Mouse (Mus musculus): ENCODE results near the gene Tspan4. TPM values are rescaled to one million over a fixed set of nuclear protein-coding genes. Genes with fewer than 3 reads are reported as not detected.

Tspan4 gene
- polyA plus RNA-seq, 1 experiment from 2014 or later: 71.4 TPM

GRCm38 (mm10) chr7:141524760-141525579 is 49.9 kb downstream of the Tspan4 start:
- H3K9ac ChIP-seq: no peak overlapping the region
- no peaks in the 10 kb centered on the region for H3K9me3 ChIP-seq
- H3K4me1 ChIP-seq: no peaks in the 10 kb centered on the region
- no peak overlapping the region for H3K4me2 ChIP-seq
- 54% methylated on average over 6 of the region's 6 CpGs for WGBS
- peaks cover 51% of the 10 kb centered on the region for H3K36me3 ChIP-seq
- peak; percentile 65; the same call in 1 of the 2 replicates for ATAC-seq (ENCODE audit: insufficient number of reproducible peaks, low FRiP score, low TSS enrichment, low read depth)
- H3K27me3 ChIP-seq: no peaks in the 10 kb centered on the region
- H3K27ac ChIP-seq: no peak overlapping the region
- H3K4me3 ChIP-seq: no peak overlapping the region

- H3K27ac ChIP-seq: no peak overlapping the region
- H3K9ac ChIP-seq: no peak overlapping the region
- H3K36me3 ChIP-seq: peaks cover 51% of the 10 kb centered on the region
- H3K4me2 ChIP-seq: no peak overlapping the region
- no peak overlapping the region for H3K4me3 ChIP-seq
- WGBS: 87% methylated on average over 4 of the region's 4 CpGs
- no peaks in the 10 kb centered on the region for H3K9me3 ChIP-seq
- H3K27me3 ChIP-seq: no peaks in the 10 kb centered on the region
- no peaks in the 10 kb centered on the region for H3K4me1 ChIP-seq
- no peak for ATAC-seq (ENCODE audit: insufficient number of reproducible peaks, low FRiP score, low TSS enrichment, low read depth)
Measured at GRCm38 (mm10) chr7:141525580-141525925, 50.5 kb downstream of the Tspan4 start.

GRCm38 (mm10) chr7:141535570-141535969 is 60.5 kb downstream of the Tspan4 start:
- no peak for ATAC-seq (ENCODE audit: insufficient number of reproducible peaks, low FRiP score, low TSS enrichment, low read depth)
- Histone ChIP-seq H3K27ac (no peak overlapping the region), H3K9ac (no peak overlapping the region), H3K4me3 (no peak overlapping the region), H3K4me2 (no peak overlapping the region), H3K9me3 (no peaks in the 10 kb centered on the region), H3K4me1 (peaks cover 16% of the 10 kb centered on the region), H3K27me3 (no peaks in the 10 kb centered on the region), H3K36me3 (peaks cover 5% of the 10 kb centered on the region; the same call in 1 of the 2 replicates)
- WGBS: 72% methylated on average over 1 of the region's 1 CpGs

DNA sequence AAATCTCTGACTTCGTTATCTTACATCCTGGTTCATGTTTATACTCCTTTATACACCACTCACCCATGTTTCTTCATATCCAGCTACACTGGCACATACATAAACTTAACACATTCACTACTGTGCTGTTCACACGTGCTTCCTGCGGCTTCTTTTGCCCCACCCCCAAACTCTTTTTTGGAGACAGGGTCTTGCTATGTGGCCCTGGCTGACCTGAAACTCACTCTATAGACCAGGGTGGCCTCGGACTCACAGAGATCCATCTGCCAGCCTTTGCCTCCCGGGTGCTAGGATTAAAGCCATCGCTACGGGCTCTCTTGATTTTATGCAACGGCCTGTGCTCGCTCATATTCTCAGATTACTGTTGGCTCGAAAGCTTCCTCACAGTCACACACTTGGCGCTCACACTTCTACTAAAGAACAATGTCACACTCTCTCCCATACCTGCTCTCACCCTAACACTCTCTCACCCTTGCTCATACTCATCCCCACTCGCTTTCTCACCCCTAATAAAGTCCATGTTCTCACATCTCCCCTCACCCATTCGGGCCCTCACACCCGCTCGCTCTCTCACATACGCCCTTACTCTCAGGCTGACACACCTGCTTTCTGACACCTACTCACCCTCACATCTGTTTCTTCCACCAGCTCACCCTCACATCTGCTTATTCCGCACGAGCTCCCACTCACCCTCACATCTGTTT is 64.0 kb downstream of the Tspan4 start:
- H3K27ac ChIP-seq: peak overlapping the region; percentile 89
- ATAC-seq (ENCODE audit: insufficient number of reproducible peaks, low FRiP score, low TSS enrichment, low read depth): no peak

DNA sequence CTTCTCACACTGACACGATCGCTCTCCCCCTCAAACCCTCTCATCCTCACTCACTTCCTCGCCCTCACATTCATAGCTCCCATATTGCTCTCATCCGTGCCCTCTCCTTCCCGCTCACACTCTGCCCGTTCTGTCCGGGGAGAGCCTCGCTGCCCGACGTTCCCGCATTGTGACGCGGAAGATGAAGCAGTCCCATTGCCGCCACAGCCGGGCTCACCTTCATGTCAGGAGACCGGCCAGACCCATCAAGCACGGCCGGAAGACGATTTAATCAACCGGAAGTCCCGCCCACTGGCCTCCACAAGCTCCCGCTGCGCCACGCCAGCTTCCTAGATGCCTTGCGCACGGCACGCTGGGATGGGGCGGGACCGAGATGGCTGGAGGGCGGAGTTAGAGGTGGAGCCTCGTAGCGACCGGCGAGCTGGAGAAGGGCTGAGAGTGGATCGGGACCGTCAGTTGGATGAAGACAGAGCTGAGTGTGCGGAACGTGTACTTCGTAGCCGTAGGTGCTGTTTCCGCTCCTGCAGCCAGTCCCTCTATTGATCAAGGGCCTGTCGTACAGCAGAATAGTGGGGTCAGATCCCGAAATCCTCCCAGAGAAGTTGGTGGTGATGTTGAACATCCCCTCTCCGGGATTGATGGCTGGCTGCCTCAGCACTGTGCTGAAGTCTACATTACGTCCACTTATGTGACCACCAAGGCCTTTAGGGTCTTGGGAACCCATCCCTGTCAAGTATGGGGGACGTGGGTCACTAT is 64.7 kb downstream of the Tspan4 start, which contains the start of gene Chid1:
Chid1 (minus strand) TSS at position 302 of the 756 bp plus-strand sequence.
- peak; percentile 94 for ATAC-seq (ENCODE audit: insufficient number of reproducible peaks, low FRiP score, low TSS enrichment, low read depth)
- Histone ChIP-seq H3K36me3 (no peaks in the 10 kb centered on the region), H3K4me2 (peak within 1 kb of the TSS; percentile 79), H3K4me1 (peaks cover 33% of the 10 kb centered on the region), H3K4me3 (peak within 1 kb of the TSS; percentile 79), H3K27me3 (no peaks in the 10 kb centered on the region), H3K27ac (peak within 1 kb of the TSS; percentile 89), H3K9ac (peak within 1 kb of the TSS; percentile 68), H3K9me3 (no peaks in the 10 kb centered on the region)
- 1% methylated on average over 46 of the region's 46 CpGs for WGBS

More for the DNA sequence above, 64.0 kb downstream of the Tspan4 start:
- peak overlapping the region; percentile 79 for H3K4me3 ChIP-seq
- H3K36me3 ChIP-seq: no peaks in the 10 kb centered on the region
- H3K27me3 ChIP-seq: no peaks in the 10 kb centered on the region
- peak overlapping the region; percentile 68 for H3K9ac ChIP-seq
- peaks cover 27% of the 10 kb centered on the region for H3K4me1 ChIP-seq
- H3K4me2 ChIP-seq: peak overlapping the region; percentile 79
- WGBS: 12% methylated on average over 18 of the region's 18 CpGs
- H3K9me3 ChIP-seq: no peaks in the 10 kb centered on the region

DNA sequence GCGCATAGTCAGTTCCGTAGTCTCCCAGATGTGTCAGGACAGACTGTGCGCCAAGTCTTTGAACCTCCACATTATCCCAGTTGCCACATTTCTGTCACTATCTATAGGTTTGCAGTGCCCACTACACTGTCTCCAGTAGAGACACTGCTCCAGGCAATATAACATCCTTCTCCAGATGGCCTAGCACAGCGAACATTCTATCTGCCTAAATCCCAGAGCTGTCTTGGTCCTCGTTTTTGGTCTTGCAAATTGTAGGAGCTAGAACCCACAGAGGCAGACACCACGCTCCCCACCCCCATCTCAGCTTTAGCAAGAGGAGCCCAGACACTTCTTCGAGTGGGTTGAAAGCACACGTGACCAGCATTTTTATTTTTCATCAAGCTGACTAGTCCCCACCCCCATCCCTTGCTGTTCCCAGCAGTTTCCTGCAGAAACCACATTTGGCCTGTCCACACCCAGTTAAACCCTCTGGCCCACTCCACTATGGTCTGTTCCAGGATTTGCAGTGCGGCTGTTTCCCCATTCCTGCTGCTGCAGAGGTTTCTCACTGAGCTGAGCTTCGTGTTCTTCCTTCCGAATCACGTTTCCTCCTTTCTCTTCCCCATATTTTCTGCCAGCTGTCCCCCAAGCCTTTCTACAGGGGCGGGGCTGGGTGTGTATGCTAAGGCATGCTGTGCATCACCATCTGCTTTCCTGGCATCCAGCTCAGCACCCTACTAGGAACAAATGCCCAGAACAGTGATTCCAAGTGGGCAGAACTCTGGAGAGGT is 65.5 kb downstream of the Tspan4 start:
- ATAC-seq (ENCODE audit: insufficient number of reproducible peaks, low FRiP score, low TSS enrichment, low read depth): peak; percentile 64; the same call in 1 of the 2 replicates
- Histone ChIP-seq H3K27ac (peak overlapping the region; percentile 89), H3K27me3 (no peaks in the 10 kb centered on the region), H3K4me3 (peak overlapping the region; percentile 79), H3K4me2 (peak overlapping the region; percentile 79), H3K9ac (peak overlapping the region; percentile 35; the same call in 1 of the 2 replicates), H3K9me3 (no peaks in the 10 kb centered on the region), H3K4me1 (peaks cover 35% of the 10 kb centered on the region), H3K36me3 (no peaks in the 10 kb centered on the region)
- WGBS: 48% methylated on average over 13 of the region's 13 CpGs

- no peak for ATAC-seq (ENCODE audit: insufficient number of reproducible peaks, low FRiP score, low TSS enrichment, low read depth)
- peaks cover 35% of the 10 kb centered on the region for H3K4me1 ChIP-seq
- WGBS: 65% methylated on average over 4 of the region's 4 CpGs
Measured at GRCm38 (mm10) chr7:141541681-141542080, 66.6 kb downstream of the Tspan4 start.

GRCm38 (mm10) chr7:141542588-141542987 is 67.5 kb downstream of the Tspan4 start:
- Histone ChIP-seq H3K9me3 (no peaks in the 10 kb centered on the region), H3K4me1 (peaks cover 35% of the 10 kb centered on the region), H3K27me3 (no peaks in the 10 kb centered on the region), H3K4me2 (no peak overlapping the region), H3K36me3 (no peaks in the 10 kb centered on the region), H3K27ac (no peak overlapping the region), H3K4me3 (no peak overlapping the region), H3K9ac (no peak overlapping the region)
- ATAC-seq (ENCODE audit: insufficient number of reproducible peaks, low FRiP score, low TSS enrichment, low read depth): no peak
- 93% methylated on average over 2 of the region's 2 CpGs for WGBS

More at GRCm38 (mm10) chr7:141541681-141542080, 66.6 kb downstream of the Tspan4 start:
- no peak overlapping the region for H3K4me2 ChIP-seq
- H3K9ac ChIP-seq: no peak overlapping the region
- H3K4me3 ChIP-seq: no peak overlapping the region
- no peaks in the 10 kb centered on the region for H3K9me3 ChIP-seq
- H3K36me3 ChIP-seq: no peaks in the 10 kb centered on the region
- H3K27me3 ChIP-seq: no peaks in the 10 kb centered on the region
- H3K27ac ChIP-seq: no peak overlapping the region

Other genes starting within 250 kb of the Tspan4 start
- 64.3 and 68.9 TPM in 2 replicates for gene Phrf1, start 246.5 kb upstream of the Tspan4 start, polyA plus RNA-seq (2015; fragmentation: Nextera tagmentation; extraction: Ambion mirVana)
- gene Irf7, start 208.8 kb upstream of the Tspan4 start, polyA plus RNA-seq (2015; fragmentation: Nextera tagmentation; extraction: Ambion mirVana): 3.1 and 3.4 TPM in 2 replicates
- 0.19 and 0.29 TPM in 2 replicates for gene Cdhr5, start 198.5 kb upstream of the Tspan4 start, polyA plus RNA-seq (2015; fragmentation: Nextera tagmentation; extraction: Ambion mirVana)
- 11.3 and 16.5 TPM in 2 replicates for gene Sct, start 196.1 kb upstream of the Tspan4 start, polyA plus RNA-seq (2015; fragmentation: Nextera tagmentation; extraction: Ambion mirVana)
- 1.5 TPM in 2 replicates for gene Drd4, start 183.2 kb upstream of the Tspan4 start, polyA plus RNA-seq (2015; fragmentation: Nextera tagmentation; extraction: Ambion mirVana)
- 68.6 and 70.8 TPM in 2 replicates for gene Deaf1, start 147.6 kb upstream of the Tspan4 start, polyA plus RNA-seq (2015; fragmentation: Nextera tagmentation; extraction: Ambion mirVana)
- 35.9 and 38.5 TPM in 2 replicates for gene Tmem80, start 147.5 kb upstream of the Tspan4 start, polyA plus RNA-seq (2015; fragmentation: Nextera tagmentation; extraction: Ambion mirVana)
- 42.7 and 43.9 TPM in 2 replicates for gene Eps8l2, start 136.4 kb upstream of the Tspan4 start, polyA plus RNA-seq (2015; fragmentation: Nextera tagmentation; extraction: Ambion mirVana)
- 272 and 290 TPM in 2 replicates for gene Taldo1, start 83.0 kb upstream of the Tspan4 start, polyA plus RNA-seq (2015; fragmentation: Nextera tagmentation; extraction: Ambion mirVana)
- gene Gatd1, start 61.1 kb upstream of the Tspan4 start, polyA plus RNA-seq (2015; fragmentation: Nextera tagmentation; extraction: Ambion mirVana): 62.8 and 62.9 TPM in 2 replicates
- 1.1 and 1.9 TPM in 2 replicates for gene Cend1, start 45.7 kb upstream of the Tspan4 start, polyA plus RNA-seq (2015; fragmentation: Nextera tagmentation; extraction: Ambion mirVana)
- 28.8 and 29.5 TPM in 2 replicates for gene Slc25a22, start 37.3 kb upstream of the Tspan4 start, polyA plus RNA-seq (2015; fragmentation: Nextera tagmentation; extraction: Ambion mirVana)
- 8.8 and 9.8 TPM in 2 replicates for gene Pidd1, start 31.2 kb upstream of the Tspan4 start, polyA plus RNA-seq (2015; fragmentation: Nextera tagmentation; extraction: Ambion mirVana)
- gene Rplp2, start 27.9 kb upstream of the Tspan4 start, polyA plus RNA-seq (2015; fragmentation: Nextera tagmentation; extraction: Ambion mirVana): 1,100 and 1,341 TPM in 2 replicates
- 16.9 and 23.6 TPM in 2 replicates for gene Pnpla2, start 20.0 kb upstream of the Tspan4 start, polyA plus RNA-seq (2015; fragmentation: Nextera tagmentation; extraction: Ambion mirVana)
- 16.4 and 21.6 TPM in 2 replicates for gene Cracr2b, start 14.1 kb upstream of the Tspan4 start, polyA plus RNA-seq (2015; fragmentation: Nextera tagmentation; extraction: Ambion mirVana)
- 14.2 and 20.6 TPM in 2 replicates for gene Cd151, start 7.8 kb upstream of the Tspan4 start, polyA plus RNA-seq (2015; fragmentation: Nextera tagmentation; extraction: Ambion mirVana)
- 54.7 and 57.5 TPM in 2 replicates for gene Polr2l, start 108 bp upstream of the Tspan4 start, polyA plus RNA-seq (2015; fragmentation: Nextera tagmentation; extraction: Ambion mirVana)
- 44.0 and 49.7 TPM in 2 replicates for gene Chid1, start 64.6 kb downstream of the Tspan4 start, polyA plus RNA-seq (2015; fragmentation: Nextera tagmentation; extraction: Ambion mirVana)
- 84.6 and 86.3 TPM in 2 replicates for gene Ap2a2, start 86.9 kb downstream of the Tspan4 start, polyA plus RNA-seq (2015; fragmentation: Nextera tagmentation; extraction: Ambion mirVana)
- gene Muc6, start 180.1 kb downstream of the Tspan4 start, polyA plus RNA-seq (2015; fragmentation: Nextera tagmentation; extraction: Ambion mirVana): 0.22 and 0.26 TPM in 2 replicates
- 0.19 and 0.26 TPM in 2 replicates for gene Muc2, start 215.1 kb downstream of the Tspan4 start, polyA plus RNA-seq (2015; fragmentation: Nextera tagmentation; extraction: Ambion mirVana)

Data from limb, embryonic 15.5 days (tissue).